Mouse (Mus musculus) neural tube, embryonic 12.5 days (tissue): ENCODE results near the gene Junb. TPM values are rescaled to one million over a fixed set of nuclear protein-coding genes. Genes with fewer than 3 reads are reported as not detected.

Experiments used
- ATAC-seq: fragments of 200-750 bp; cut with Nextera tagmentation; 2 replicates; pipeline ENCODE4 v1.8.0; 2017; ENCODE audit warnings: low read depth, mild to moderate bottlenecking, moderate TSS enrichment, moderate library complexity; ENCODE audit not compliant: low FRiP score
- H3K27ac ChIP-seq: fragments of 300-500 bp; sonication (generic); 2 replicates; pipeline ENCODE4 v1.5.1; 2016
- H3K27me3 ChIP-seq: fragments of 300-500 bp; sonication (generic); replicated peaks from 2 replicates; pipeline ENCODE4 v1.6.1; 2016; ENCODE audit warnings: mild to moderate bottlenecking
- H3K36me3 ChIP-seq: fragments of 300-500 bp; sonication (generic); 2 replicates; pipeline ENCODE4 v1.6.1; 2016; ENCODE audit warnings: mild to moderate bottlenecking
- H3K4me1 ChIP-seq: fragments of 300-500 bp; sonication (generic); 2 replicates; pipeline ENCODE4 v1.6.1; 2016
- H3K4me2 ChIP-seq: fragments of 300-500 bp; sonication (generic); replicated peaks from 2 replicates; pipeline ENCODE4 v1.6.1; 2016; ENCODE audit warnings: mild to moderate bottlenecking
- H3K4me3 ChIP-seq: fragments of 300-500 bp; sonication (generic); 2 replicates; pipeline ENCODE4 v1.5.1; 2016
- H3K9ac ChIP-seq: fragments of 300-500 bp; sonication (generic); 2 replicates; pipeline ENCODE4 v1.6.1; 2016; ENCODE audit warnings: mild to moderate bottlenecking
- H3K9me3 ChIP-seq: fragments of 300-500 bp; sonication (generic); 2 replicates; pipeline ENCODE4 v1.6.1; 2016; ENCODE audit warnings: mild to moderate bottlenecking
- WGBS: fragments of 180-500 bp; shearing (Covaris S2); methylation state at CpG from one replicate; pipeline ENCODE4 v1.1.7; 2016; 5-methylcytosine and 5-hydroxymethylcytosine counted together
- polyA plus RNA-seq: library from polyadenylated mRNA; unstranded; fragments of >200 nt; fragmentation: Nextera tagmentation; extraction: Ambion mirVana; gene quantifications from 2 replicates; pipeline ENCODE4 v1.2.1, GENCODE M21; 2016

The Junb gene
- polyA plus RNA-seq, result 9.9 TPM in 2 replicates

DNA sequence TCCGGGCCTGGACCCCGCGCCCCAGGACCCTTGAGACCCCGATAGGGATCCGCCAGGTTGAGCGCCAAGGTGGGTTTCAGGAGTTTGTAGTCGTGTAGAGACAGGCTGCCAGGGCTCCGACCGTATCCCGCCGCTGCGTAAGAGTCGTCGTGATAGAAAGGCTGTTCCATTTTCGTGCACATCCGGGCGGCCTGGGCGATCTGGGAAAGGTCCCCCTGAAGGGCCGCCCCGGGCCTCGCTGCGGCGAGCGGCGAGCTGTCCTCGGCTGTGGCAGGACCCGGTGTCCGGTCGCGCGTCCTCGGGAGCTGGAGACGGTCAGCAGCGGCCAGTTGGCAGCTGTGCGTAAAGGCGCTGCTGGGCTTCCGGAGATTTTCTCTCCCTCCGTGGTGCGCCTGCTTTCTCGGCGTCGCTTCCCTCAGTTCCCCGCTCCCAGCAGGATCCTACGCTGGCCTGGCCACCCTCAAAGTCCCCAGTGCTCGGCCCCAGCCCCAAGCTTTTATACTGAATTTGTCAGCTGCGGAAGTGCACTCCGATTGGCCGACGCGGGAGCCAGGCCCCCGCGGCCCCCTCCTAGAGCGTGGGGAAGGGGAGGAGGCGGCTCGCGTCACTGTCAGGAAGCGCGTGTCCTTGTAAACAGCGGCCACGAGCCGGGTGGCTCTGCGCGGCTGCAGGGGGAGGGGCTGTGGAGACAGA, at the start of gene Junb:
Gene Junb (minus strand): TSS at position 471 of the 693 bp plus-strand sequence.
- H3K4me2 ChIP-seq, result peak within 1 kb of the TSS; percentile 98
- peaks cover 56% of the 10 kb centered on the region for H3K4me1 ChIP-seq
- no peak within 1 kb of the TSS; the same call in 1 of the 2 replicates for H3K27ac ChIP-seq
- peaks cover 44% of the 10 kb centered on the region for H3K27me3 ChIP-seq
- peak within 1 kb of the TSS; percentile 61 for H3K9ac ChIP-seq
- H3K36me3 ChIP-seq, result peaks cover 9% of the 10 kb centered on the region
- peak within 1 kb of the TSS; percentile 46 for H3K4me3 ChIP-seq
- WGBS, result under 1% methylated on average over 63 of the region's 63 CpGs
- no peaks in the 10 kb centered on the region for H3K9me3 ChIP-seq
- peak; percentile 31 for ATAC-seq

DNA sequence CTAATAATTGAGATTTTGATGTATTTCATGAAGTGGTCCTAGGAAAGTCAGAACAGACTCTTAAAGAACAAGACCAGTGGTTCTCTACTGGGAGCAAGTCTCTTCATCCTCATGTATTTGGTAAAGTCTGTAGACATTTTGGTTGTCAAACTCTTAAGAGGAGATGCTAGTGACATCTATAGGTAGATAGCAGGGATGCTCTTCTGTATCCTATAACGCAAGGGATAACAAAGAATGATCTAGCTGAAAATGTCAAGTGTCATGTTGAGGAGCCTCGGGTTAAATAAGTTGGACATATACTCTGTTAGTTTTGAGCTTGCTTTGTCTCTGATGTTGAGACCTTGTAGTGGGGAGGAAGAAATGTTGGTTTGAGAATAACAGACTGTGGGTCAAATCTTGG, 49.4 kb upstream of the Junb start:
- Histone ChIP-seq H3K4me2 (peak overlapping the region; percentile 98), H3K27me3 (no peaks in the 10 kb centered on the region), H3K27ac (no peak overlapping the region), H3K36me3 (peaks cover 47% of the 10 kb centered on the region), H3K9ac (peak overlapping the region; percentile 99), H3K4me1 (peaks cover 38% of the 10 kb centered on the region), H3K4me3 (peak overlapping the region; percentile 100), H3K9me3 (no peaks in the 10 kb centered on the region)
- no peak for ATAC-seq
- 39% methylated on average over 2 of the region's 2 CpGs for WGBS

DNA sequence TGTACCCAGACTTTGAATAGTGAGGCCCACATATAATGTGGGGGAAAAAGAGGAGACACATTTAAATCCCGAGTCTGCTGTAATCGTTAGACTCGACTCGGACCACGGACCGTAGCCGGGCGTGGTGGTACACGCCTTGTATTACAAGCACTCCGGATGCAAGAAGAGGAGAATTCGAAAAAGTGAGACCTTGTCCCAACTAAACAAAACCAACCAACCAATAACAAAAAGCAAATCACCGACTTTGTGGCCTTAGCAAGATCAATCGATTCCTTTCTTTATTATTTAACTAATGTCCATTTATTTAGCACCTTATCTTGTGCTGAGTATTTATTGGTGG, 49.0 kb upstream of the Junb start:
- peaks cover 47% of the 10 kb centered on the region for H3K36me3 ChIP-seq
- peak overlapping the region; percentile 99 for H3K9ac ChIP-seq
- peak overlapping the region; percentile 50; the same call in 1 of the 2 replicates for H3K27ac ChIP-seq
- WGBS, result under 1% methylated on average over 13 of the region's 13 CpGs
- no peaks in the 10 kb centered on the region for H3K27me3 ChIP-seq
- H3K4me3 ChIP-seq, result peak overlapping the region; percentile 100
- no peak for ATAC-seq
- H3K9me3 ChIP-seq, result no peaks in the 10 kb centered on the region
- H3K4me1 ChIP-seq, result peaks cover 38% of the 10 kb centered on the region
- H3K4me2 ChIP-seq, result peak overlapping the region; percentile 98

GRCm38 (mm10) chr8:85026670-85027515, 48.4 kb upstream of the Junb start, which contains the start of gene Trir:
TSS of gene Trir (plus strand) at chr8:85026823.
- no peaks in the 10 kb centered on the region for H3K27me3 ChIP-seq
- ATAC-seq, result peak; percentile 75
- H3K27ac ChIP-seq, result peak within 1 kb of the TSS; percentile 50; the same call in 1 of the 2 replicates
- H3K36me3 ChIP-seq, result peaks cover 48% of the 10 kb centered on the region
- H3K9ac ChIP-seq, result peak within 1 kb of the TSS; percentile 99
- peak within 1 kb of the TSS; percentile 98 for H3K4me2 ChIP-seq
- H3K9me3 ChIP-seq, result no peaks in the 10 kb centered on the region
- H3K4me3 ChIP-seq, result peak within 1 kb of the TSS; percentile 100
- peaks cover 38% of the 10 kb centered on the region for H3K4me1 ChIP-seq
- under 1% methylated on average over 75 of the region's 75 CpGs for WGBS

GRCm38 (mm10) chr8:85025098-85025932, 46.8 kb upstream of the Junb start, which contains the start of gene Asna1:
TSS of gene Asna1 (minus strand) at chr8:85025281.
- peak within 1 kb of the TSS; percentile 76 for H3K4me3 ChIP-seq
- peaks cover 38% of the 10 kb centered on the region for H3K4me1 ChIP-seq
- peak within 1 kb of the TSS; percentile 98 for H3K4me2 ChIP-seq
- no peaks in the 10 kb centered on the region for H3K9me3 ChIP-seq
- peak; percentile 90 for ATAC-seq
- peak within 1 kb of the TSS; percentile 77 for H3K9ac ChIP-seq
- 7% methylated on average over 30 of the region's 30 CpGs for WGBS
- no peaks in the 10 kb centered on the region for H3K27me3 ChIP-seq
- H3K36me3 ChIP-seq, result peaks cover 48% of the 10 kb centered on the region
- no peak within 1 kb of the TSS for H3K27ac ChIP-seq

DNA sequence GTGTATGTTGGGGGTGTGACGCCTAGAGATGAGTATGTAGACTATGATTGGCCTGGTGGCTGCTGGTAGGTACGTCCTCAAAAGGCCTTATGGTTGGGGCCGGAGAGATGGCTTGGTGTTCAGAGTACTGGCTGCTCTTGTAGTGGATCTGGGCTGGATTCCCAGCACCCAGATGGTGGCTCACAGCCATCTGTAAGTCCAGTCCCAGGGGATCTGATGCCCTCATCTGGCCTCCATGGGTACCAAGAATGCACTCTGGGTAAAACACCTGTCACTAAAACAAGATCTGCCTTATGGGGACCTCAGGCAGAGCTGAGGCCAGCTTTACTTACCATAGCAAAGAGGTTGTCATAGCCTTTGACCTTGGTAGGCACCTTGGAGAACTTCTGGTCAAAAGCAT, 45.3 kb upstream of the Junb start:
- H3K9me3 ChIP-seq, result no peaks in the 10 kb centered on the region
- peak overlapping the region; percentile 98 for H3K4me2 ChIP-seq
- H3K27me3 ChIP-seq, result no peaks in the 10 kb centered on the region
- no peak for ATAC-seq
- WGBS, result 90% methylated on average over 3 of the region's 3 CpGs
- H3K36me3 ChIP-seq, result peaks cover 50% of the 10 kb centered on the region
- H3K9ac ChIP-seq, result no peak overlapping the region
- no peak overlapping the region for H3K27ac ChIP-seq
- H3K4me1 ChIP-seq, result peaks cover 34% of the 10 kb centered on the region
- H3K4me3 ChIP-seq, result 0 out of 2 replicates have a peak overlapping the region, but pooled peaks have one; percentile 76

- H3K4me3 ChIP-seq, result no peak overlapping the region
- no peaks in the 10 kb centered on the region for H3K27me3 ChIP-seq
- no peak overlapping the region for H3K9ac ChIP-seq
- H3K4me1 ChIP-seq, result peaks cover 23% of the 10 kb centered on the region
- no peak for ATAC-seq
- H3K36me3 ChIP-seq, result peaks cover 69% of the 10 kb centered on the region
- no peaks in the 10 kb centered on the region for H3K9me3 ChIP-seq
- WGBS, result 96% methylated on average over 3 of the region's 3 CpGs
- H3K27ac ChIP-seq, result no peak overlapping the region
- H3K4me2 ChIP-seq, result no peak overlapping the region
Measured at GRCm38 (mm10) chr8:85021514-85022055, 43.1 kb upstream of the Junb start.

DNA sequence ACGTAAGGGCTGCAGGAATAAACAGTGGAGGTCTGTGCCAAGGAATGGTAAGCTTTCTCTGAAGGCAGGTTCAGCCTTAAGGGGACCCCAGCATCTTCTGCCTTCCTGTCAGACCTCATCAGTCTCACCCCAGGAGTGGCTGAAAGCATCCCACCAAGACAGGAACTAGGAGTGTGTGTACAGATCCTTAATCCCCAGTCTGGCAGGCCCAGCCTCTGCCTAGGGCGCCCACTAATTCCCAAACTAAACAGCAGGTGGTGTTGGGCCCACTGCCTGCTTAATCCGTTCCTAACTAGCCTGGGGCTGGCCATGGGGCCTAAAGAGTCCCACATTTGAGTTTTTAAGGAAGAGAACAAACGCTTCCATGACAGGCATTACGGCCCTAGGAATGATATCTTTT, 38.7 kb upstream of the Junb start:
- Histone ChIP-seq H3K4me2 (no peak overlapping the region), H3K4me1 (peaks cover 7% of the 10 kb centered on the region; the same call in 1 of the 2 replicates), H3K9ac (no peak overlapping the region), H3K4me3 (no peak overlapping the region), H3K27ac (no peak overlapping the region), H3K36me3 (peaks cover 50% of the 10 kb centered on the region), H3K27me3 (peaks cover 27% of the 10 kb centered on the region), H3K9me3 (no peaks in the 10 kb centered on the region)
- no peak for ATAC-seq
- WGBS, result 63% methylated on average over 5 of the region's 5 CpGs

- WGBS, result 74% methylated on average over 10 of the region's 10 CpGs
- ATAC-seq, result no peak
Measured at GRCm38 (mm10) chr8:85016724-85017123, 38.2 kb upstream of the Junb start.

GRCm38 (mm10) chr8:85014431-85014830, 35.9 kb upstream of the Junb start, which contains the start of gene Best2:
TSS of gene Best2 (minus strand) at chr8:85014531.
- Histone ChIP-seq H3K4me2 (peak within 1 kb of the TSS; percentile 66), H3K9ac (peak within 1 kb of the TSS; percentile 42; the same call in 1 of the 2 replicates), H3K4me1 (peaks cover 7% of the 10 kb centered on the region; the same call in 1 of the 2 replicates), H3K4me3 (peak within 1 kb of the TSS; percentile 19; the same call in 1 of the 2 replicates), H3K27me3 (peaks cover 45% of the 10 kb centered on the region), H3K27ac (no peak within 1 kb of the TSS), H3K9me3 (no peaks in the 10 kb centered on the region), H3K36me3 (peaks cover 25% of the 10 kb centered on the region)
- 38% methylated on average over 1 of the region's 2 CpGs for WGBS
- ATAC-seq, result no peak

More at GRCm38 (mm10) chr8:85016724-85017123, 38.2 kb upstream of the Junb start:
- no peak overlapping the region for H3K4me2 ChIP-seq
- no peak overlapping the region for H3K9ac ChIP-seq
- H3K36me3 ChIP-seq, result peaks cover 46% of the 10 kb centered on the region
- no peak overlapping the region for H3K4me3 ChIP-seq
- H3K9me3 ChIP-seq, result no peaks in the 10 kb centered on the region
- peaks cover 7% of the 10 kb centered on the region; the same call in 1 of the 2 replicates for H3K4me1 ChIP-seq
- no peak overlapping the region for H3K27ac ChIP-seq
- peaks cover 30% of the 10 kb centered on the region for H3K27me3 ChIP-seq

- WGBS, result 4% methylated on average over 25 of the region's 26 CpGs
- peaks cover 53% of the 10 kb centered on the region for H3K27me3 ChIP-seq
Measured at GRCm38 (mm10) chr8:85013230-85013840, 34.8 kb upstream of the Junb start.

More at GRCm38 (mm10) chr8:85013230-85013840, 34.8 kb upstream of the Junb start:
- Histone ChIP-seq H3K27ac (no peak overlapping the region), H3K4me1 (peaks cover 7% of the 10 kb centered on the region; the same call in 1 of the 2 replicates), H3K9ac (peak overlapping the region; percentile 42; the same call in 1 of the 2 replicates), H3K9me3 (no peaks in the 10 kb centered on the region), H3K36me3 (peaks cover 14% of the 10 kb centered on the region), H3K4me3 (peak overlapping the region; percentile 19; the same call in 1 of the 2 replicates), H3K4me2 (peak overlapping the region; percentile 66)
- peak; percentile 69 for ATAC-seq
